Mouse (Mus musculus): ENCODE data around the gene Prl3a1. TPM values are rescaled to one million over a fixed set of nuclear protein-coding genes. Genes with fewer than 3 reads are reported as not detected.

Gene Prl3a1
- polyA plus RNA-seq (2016; fragmentation: Nextera tagmentation; extraction: Ambion mirVana): not detected in 2 replicates

DNA sequence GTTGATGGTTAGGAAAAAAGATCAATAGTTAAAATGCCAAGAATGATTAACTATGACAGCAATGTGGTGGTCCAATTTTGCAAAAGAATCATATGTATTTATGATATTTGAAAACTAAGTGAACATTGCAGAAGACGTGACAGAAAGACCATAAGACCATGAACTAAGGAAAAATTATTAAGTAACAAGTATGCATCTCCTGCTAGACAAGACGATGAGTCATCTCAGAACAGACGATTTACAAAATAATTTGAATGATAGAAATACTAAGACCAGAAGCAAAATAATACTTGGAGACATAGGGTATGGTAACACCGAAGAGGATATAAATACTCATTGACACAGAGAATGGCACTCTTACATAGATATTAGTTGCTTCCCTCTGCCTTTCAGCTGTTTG is at the start of gene Prl3a1:
Prl3a1 (plus strand) TSS at position 301 of the 400 bp plus-strand sequence.
- Histone ChIP-seq H3K27me3 (ENCODE audit: insufficient read depth, poor library complexity, severe bottlenecking) (no peaks in the 10 kb centered on the region), H3K9me3 (no peaks in the 10 kb centered on the region), H3K27ac (no peak within 1 kb of the TSS), H3K4me3 (no peak within 1 kb of the TSS), H3K4me1 (replicated peaks) (no peaks in the 10 kb centered on the region), H3K36me3 (no peaks in the 10 kb centered on the region)
- no peak for DNase-seq (ENCODE audit: low spot score)
- 91% methylated on average over 4 of the region's 4 CpGs for WGBS

DNA sequence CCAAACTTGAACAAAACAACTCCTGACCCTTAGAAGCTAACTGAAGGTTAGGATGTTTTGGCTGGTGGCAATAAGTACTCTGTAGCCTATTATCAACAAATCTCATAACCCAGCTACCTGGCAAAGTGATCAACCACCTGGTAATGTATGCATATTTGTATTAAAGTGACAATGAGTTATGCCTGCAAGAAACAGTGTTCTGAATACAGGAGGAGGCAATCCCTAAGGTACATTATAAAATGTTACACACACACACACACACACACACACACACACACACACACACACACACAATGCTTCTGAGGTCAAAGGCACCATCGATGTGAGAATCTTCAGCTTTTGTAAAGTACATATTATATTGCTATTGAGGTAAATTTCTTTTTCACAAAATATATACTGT is 17.7 kb upstream of the Prl3a1 start, which contains the start of gene Prl3b1:
Prl3b1 (plus strand) TSS at position 301 of the 400 bp plus-strand sequence.
- WGBS: 100% methylated on average over 1 of the region's 1 CpGs

DNA sequence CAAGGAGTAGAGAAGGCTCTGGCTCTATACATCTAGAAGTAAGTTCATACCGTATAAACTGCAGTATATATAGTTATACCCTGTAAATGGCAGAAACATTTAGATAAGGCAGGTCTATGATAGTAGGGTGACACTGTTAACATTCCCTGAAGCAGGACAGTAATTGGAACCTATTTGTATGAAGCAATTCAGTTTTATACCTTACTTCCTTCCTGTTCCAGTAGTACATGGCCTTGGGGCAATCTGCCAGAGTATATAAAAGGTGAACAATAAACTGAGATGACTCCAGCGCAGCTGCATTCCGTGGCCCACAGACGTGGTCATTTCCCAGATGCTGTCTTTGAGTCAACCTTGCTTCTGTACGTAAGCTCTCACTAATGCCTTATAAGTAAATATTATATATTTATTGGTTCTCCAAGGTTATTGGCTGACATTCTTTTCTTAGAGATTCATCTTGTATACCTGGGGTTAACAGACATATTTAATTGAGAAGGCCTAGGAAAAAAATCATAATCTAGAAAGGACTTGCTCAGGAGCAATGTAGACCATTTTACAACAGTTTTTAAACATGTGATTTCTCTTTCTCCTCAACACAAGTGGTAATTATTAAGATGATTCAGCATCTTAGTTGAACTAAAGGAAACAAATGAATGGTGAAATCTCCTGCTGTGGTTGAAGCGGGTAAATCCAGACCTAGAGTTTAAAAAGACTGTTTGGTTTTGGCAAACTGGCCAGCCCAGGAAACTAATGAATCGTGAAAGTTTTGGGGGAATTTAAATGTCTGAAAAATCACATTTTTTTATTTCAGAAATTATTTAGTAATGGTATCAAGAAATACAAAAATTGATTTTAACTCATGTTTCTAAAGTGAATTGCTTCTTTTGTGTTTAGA is 53.3 kb downstream of the Prl3a1 start, which contains the start of gene Prl6a1:
Prl6a1 (plus strand) TSS at position 294 of the 892 bp plus-strand sequence.
- H3K36me3 ChIP-seq: no peaks in the 10 kb centered on the region
- no peaks in the 10 kb centered on the region for H3K4me1 ChIP-seq (replicated peaks)
- WGBS: 87% methylated on average over 7 of the region's 7 CpGs
- H3K4me3 ChIP-seq: no peak within 1 kb of the TSS
- DNase-seq (ENCODE audit: low spot score): no peak
- no peaks in the 10 kb centered on the region for H3K9me3 ChIP-seq
- no peak within 1 kb of the TSS for H3K27ac ChIP-seq
- no peaks in the 10 kb centered on the region for H3K27me3 ChIP-seq (ENCODE audit: insufficient read depth, poor library complexity, severe bottlenecking)

More for the DNA sequence above, 17.7 kb upstream of the Prl3a1 start, which contains the start of gene Prl3b1:
- no peak for DNase-seq (ENCODE audit: low spot score)
- no peaks in the 10 kb centered on the region for H3K4me1 ChIP-seq (replicated peaks)
- H3K4me3 ChIP-seq: no peak within 1 kb of the TSS
- no peaks in the 10 kb centered on the region for H3K27me3 ChIP-seq (ENCODE audit: insufficient read depth, poor library complexity, severe bottlenecking)
- H3K9me3 ChIP-seq: no peaks in the 10 kb centered on the region
- no peak within 1 kb of the TSS for H3K27ac ChIP-seq
- no peaks in the 10 kb centered on the region for H3K36me3 ChIP-seq

Other genes with a start within 250 kb of the Prl3a1 start
- gene Prl, start 201.9 kb upstream of the Prl3a1 start, polyA plus RNA-seq (2016; fragmentation: Nextera tagmentation; extraction: Ambion mirVana): not detected in 2 replicates
- gene Prl3d1, start 165.2 kb upstream of the Prl3a1 start, polyA plus RNA-seq (2016; fragmentation: Nextera tagmentation; extraction: Ambion mirVana): 0.19 TPM in 1 of 2 replicates, not detected in the other
- not detected in 2 replicates for gene Prl3d2, start 137.7 kb upstream of the Prl3a1 start, polyA plus RNA-seq (2016; fragmentation: Nextera tagmentation; extraction: Ambion mirVana)
- gene Prl3d3, start 102.6 kb upstream of the Prl3a1 start, polyA plus RNA-seq (2016; fragmentation: Nextera tagmentation; extraction: Ambion mirVana): not detected in 2 replicates
- gene Prl3c1, start 62.8 kb upstream of the Prl3a1 start, polyA plus RNA-seq (2016; fragmentation: Nextera tagmentation; extraction: Ambion mirVana): not detected in 2 replicates
- 1.2 and 2.4 TPM in 2 replicates for gene Prl3b1, start 17.6 kb upstream of the Prl3a1 start, polyA plus RNA-seq (2016; fragmentation: Nextera tagmentation; extraction: Ambion mirVana)
- gene Prl6a1, start 53.2 kb downstream of the Prl3a1 start, polyA plus RNA-seq (2016; fragmentation: Nextera tagmentation; extraction: Ambion mirVana): not detected in 2 replicates
- gene Prl8a2, start 86.2 kb downstream of the Prl3a1 start, polyA plus RNA-seq (2016; fragmentation: Nextera tagmentation; extraction: Ambion mirVana): 0.30 TPM in 1 of 2 replicates, not detected in the other
- not detected in 2 replicates for gene Prl2b1, start 131.4 kb downstream of the Prl3a1 start, polyA plus RNA-seq (2016; fragmentation: Nextera tagmentation; extraction: Ambion mirVana)
- gene Prl8a6, start 179.3 kb downstream of the Prl3a1 start, polyA plus RNA-seq (2016; fragmentation: Nextera tagmentation; extraction: Ambion mirVana): not detected in 2 replicates